17 mouse cellular contexts compared by ENCODE assay signal in genomic region chr19:53132471-53132870, GRCm38 (mm10).
"Had no signal": no experiment of that assay in that cellular context is flagged by ENCODE, and none has a peak within 500 bp of the region (broad histone marks: within the 10 kb centered on the region; RNA-seq: fewer than 3 reads in every experiment).

No protein-coding gene starts in this region.

- H3K36me3 ChIP-seq: midbrain, embryonic 10.5 days; midbrain, embryonic 12.5 days; neural tube, embryonic 13.5 days; neural tube, embryonic 15.5 days had no signal

- H3K9me3 ChIP-seq: midbrain, embryonic 10.5 days; midbrain, embryonic 12.5 days; neural tube, embryonic 13.5 days; neural tube, embryonic 15.5 days had no signal

- H3K4me2 ChIP-seq: lung, embryonic 14.5 days; midbrain, embryonic 12.5 days; neural tube, embryonic 13.5 days; neural tube, embryonic 15.5 days had no signal

- DNase-seq: lung, adult 18-20 months; lung, embryonic 14.5 days; lung, postnatal 10 days; lung, postnatal 4 days; right cerebral cortex, adult 18-20 months; right cerebral cortex, postnatal 25 days; right cerebral cortex, postnatal 4 days; spleen, adult 18-20 months; thymus, adult 18-20 months; thymus, postnatal 14 days; thymus, postnatal 36 days had no signal

- H3K4me3 ChIP-seq: midbrain, embryonic 10.5 days; midbrain, embryonic 12.5 days; myocyte; neural tube, embryonic 13.5 days; neural tube, embryonic 15.5 days had no signal

- H3K9ac ChIP-seq: lung, embryonic 14.5 days; midbrain, embryonic 12.5 days; neural tube, embryonic 13.5 days; neural tube, embryonic 15.5 days had no signal

- ATAC-seq: midbrain, embryonic 16.5 days had no signal

- H3K27ac ChIP-seq: midbrain, embryonic 10.5 days; midbrain, embryonic 12.5 days; neural tube, embryonic 13.5 days; neural tube, embryonic 15.5 days had no signal
